Mouse (Mus musculus) forebrain, embryonic 12.5 days (tissue): ENCODE measurements around the gene Mrpl42. TPM values are rescaled to one million over a fixed set of nuclear protein-coding genes. Genes with fewer than 3 reads are reported as not detected.

Experiments used
- ATAC-seq: fragments of 200-750 bp; cut with Nextera tagmentation; 2 replicates; pipeline ENCODE4 v1.8.0; 2017; ENCODE audit warnings: moderate TSS enrichment; ENCODE audit not compliant: low FRiP score
- H3K27ac ChIP-seq: fragments of 300-500 bp; sonication (generic); 2 replicates; pipeline ENCODE4 v1.5.1; 2016; ENCODE audit warnings: mild to moderate bottlenecking
- H3K27me3 ChIP-seq: fragments of 300-500 bp; sonication (generic); 2 replicates; pipeline ENCODE4 v1.6.1; 2016; ENCODE audit warnings: mild to moderate bottlenecking
- H3K36me3 ChIP-seq: fragments of 300-500 bp; sonication (generic); replicated peaks from 2 replicates; pipeline ENCODE4 v1.6.1; 2016; ENCODE audit warnings: mild to moderate bottlenecking
- H3K4me1 ChIP-seq: fragments of 300-500 bp; sonication (generic); 2 replicates; pipeline ENCODE4 v1.6.1; 2016
- H3K4me2 ChIP-seq: fragments of 300-500 bp; sonication (generic); 2 replicates; pipeline ENCODE4 v1.6.1; 2016; ENCODE audit warnings: mild to moderate bottlenecking, moderate library complexity
- H3K4me3 ChIP-seq: fragments of 300-500 bp; sonication (generic); replicated peaks from 2 replicates; pipeline ENCODE4 v1.5.1; 2016; ENCODE audit warnings: mild to moderate bottlenecking
- H3K9ac ChIP-seq: fragments of 300-500 bp; sonication (generic); 2 replicates; pipeline ENCODE4 v1.6.1; 2016; ENCODE audit warnings: mild to moderate bottlenecking
- H3K9me3 ChIP-seq: fragments of 300-500 bp; sonication (generic); 2 replicates; pipeline ENCODE4 v1.6.1; 2016
- WGBS: fragments of 180-500 bp; shearing (Covaris S2); methylation state at CpG from one replicate; pipeline ENCODE4 v1.1.7; 2016; 5-methylcytosine and 5-hydroxymethylcytosine counted together
- polyA plus RNA-seq: library from polyadenylated mRNA; unstranded; fragments of >200 nt; fragmentation: Nextera tagmentation; extraction: Ambion mirVana; gene quantifications from 2 replicates; pipeline ENCODE4 v1.2.1, GENCODE M21; 2016

Gene Mrpl42
- polyA plus RNA-seq, 1 experiment from 2014 or later = 314 TPM

DNA sequence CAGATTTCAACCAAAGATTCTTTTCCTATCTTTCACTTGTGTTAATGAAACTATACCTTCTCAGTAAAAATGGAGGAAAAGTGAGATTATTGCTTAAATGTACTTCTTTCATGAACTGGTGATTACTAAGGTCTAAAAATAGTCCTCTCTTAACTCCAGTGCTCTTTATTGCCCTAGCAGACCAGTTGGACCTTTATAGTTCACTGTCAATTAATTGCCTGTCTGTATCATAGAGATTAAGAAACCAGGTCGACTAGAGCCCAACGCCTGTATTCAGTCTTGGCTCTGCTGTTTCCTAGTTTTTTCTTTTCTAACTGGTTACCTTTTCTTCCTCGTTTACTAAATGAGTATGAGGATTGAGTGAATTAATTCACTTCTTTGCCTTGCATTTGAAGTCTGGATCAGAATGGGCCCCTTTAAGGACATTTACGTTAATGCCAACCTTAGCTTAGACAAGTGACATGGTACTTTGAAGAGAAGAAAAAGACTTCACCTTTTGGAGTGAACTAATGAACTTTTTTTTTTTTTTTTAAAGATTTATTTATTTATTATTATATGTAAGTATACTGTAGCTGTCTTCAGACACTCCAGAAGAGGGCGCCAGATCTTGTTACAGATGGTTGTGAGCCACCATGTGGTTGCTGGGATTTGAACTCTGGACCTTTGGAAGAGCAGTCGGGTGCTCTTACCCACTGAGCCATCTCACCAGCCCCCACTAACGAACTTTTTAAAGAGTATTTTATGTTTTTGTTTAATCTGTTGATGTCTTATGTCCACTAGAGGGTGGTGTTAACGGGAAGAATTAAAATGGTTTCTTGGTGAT, 33.9 kb upstream of the Mrpl42 start:
- Histone ChIP-seq H3K36me3 (no peaks in the 10 kb centered on the region), H3K27ac (no peak overlapping the region), H3K27me3 (no peaks in the 10 kb centered on the region), H3K9ac (no peak overlapping the region), H3K4me1 (peaks cover 7% of the 10 kb centered on the region), H3K9me3 (no peaks in the 10 kb centered on the region), H3K4me2 (no peak overlapping the region), H3K4me3 (no peak overlapping the region)
- WGBS = 83% methylated on average over 8 of the region's 8 CpGs
- no peak for ATAC-seq

DNA sequence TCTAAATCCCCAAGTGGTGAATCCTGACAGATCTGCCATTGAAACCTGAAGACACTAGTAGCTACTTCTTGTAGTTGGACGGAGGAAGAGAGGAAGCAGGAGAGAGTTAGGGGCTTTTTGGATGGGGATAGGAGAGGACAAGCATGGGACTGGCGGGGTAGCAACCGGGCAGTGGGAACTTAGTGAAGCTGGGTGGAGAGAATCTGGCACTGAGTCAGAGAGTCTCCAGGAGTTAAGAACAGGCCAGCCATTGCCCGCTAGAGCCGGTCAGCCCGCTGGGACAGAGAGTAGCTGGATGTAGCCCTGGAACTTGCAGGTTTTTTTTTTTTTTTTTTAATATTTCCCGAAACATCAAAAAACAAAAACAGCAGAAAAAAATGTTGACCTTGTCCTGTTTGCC, 31.6 kb upstream of the Mrpl42 start:
- Histone ChIP-seq H3K27ac (no peak overlapping the region), H3K4me1 (peaks cover 10% of the 10 kb centered on the region), H3K9me3 (no peaks in the 10 kb centered on the region), H3K4me2 (no peak overlapping the region), H3K9ac (no peak overlapping the region), H3K36me3 (no peaks in the 10 kb centered on the region), H3K4me3 (no peak overlapping the region), H3K27me3 (no peaks in the 10 kb centered on the region)
- WGBS = 92% methylated on average over 7 of the region's 7 CpGs
- no peak for ATAC-seq

DNA sequence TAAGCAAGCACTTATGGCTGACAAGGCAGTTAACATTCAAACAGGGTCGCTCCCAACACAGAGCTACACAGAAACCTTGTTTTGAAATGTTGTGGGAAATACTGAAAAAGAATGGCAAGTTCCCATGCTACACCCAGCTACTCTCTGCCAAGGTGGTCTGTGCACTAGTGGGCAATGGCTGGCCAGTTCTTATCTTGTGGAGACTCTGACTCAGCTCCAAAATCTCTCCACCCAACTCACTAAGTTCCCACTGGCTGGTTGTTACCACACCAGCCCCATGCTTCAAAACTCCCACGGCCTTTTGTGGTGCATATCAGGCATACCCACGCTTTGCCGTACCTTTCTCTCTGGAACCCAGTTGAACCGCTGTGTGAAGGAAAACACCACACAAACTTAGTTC, 31.2 kb upstream of the Mrpl42 start:
- no peak for ATAC-seq
- 93% methylated on average over 5 of the region's 5 CpGs for WGBS
- H3K36me3 ChIP-seq = no peaks in the 10 kb centered on the region
- H3K4me2 ChIP-seq = no peak overlapping the region
- no peak overlapping the region for H3K4me3 ChIP-seq
- peaks cover 10% of the 10 kb centered on the region for H3K4me1 ChIP-seq
- H3K27me3 ChIP-seq = no peaks in the 10 kb centered on the region
- H3K9me3 ChIP-seq = no peaks in the 10 kb centered on the region
- H3K27ac ChIP-seq = no peak overlapping the region
- H3K9ac ChIP-seq = no peak overlapping the region

DNA sequence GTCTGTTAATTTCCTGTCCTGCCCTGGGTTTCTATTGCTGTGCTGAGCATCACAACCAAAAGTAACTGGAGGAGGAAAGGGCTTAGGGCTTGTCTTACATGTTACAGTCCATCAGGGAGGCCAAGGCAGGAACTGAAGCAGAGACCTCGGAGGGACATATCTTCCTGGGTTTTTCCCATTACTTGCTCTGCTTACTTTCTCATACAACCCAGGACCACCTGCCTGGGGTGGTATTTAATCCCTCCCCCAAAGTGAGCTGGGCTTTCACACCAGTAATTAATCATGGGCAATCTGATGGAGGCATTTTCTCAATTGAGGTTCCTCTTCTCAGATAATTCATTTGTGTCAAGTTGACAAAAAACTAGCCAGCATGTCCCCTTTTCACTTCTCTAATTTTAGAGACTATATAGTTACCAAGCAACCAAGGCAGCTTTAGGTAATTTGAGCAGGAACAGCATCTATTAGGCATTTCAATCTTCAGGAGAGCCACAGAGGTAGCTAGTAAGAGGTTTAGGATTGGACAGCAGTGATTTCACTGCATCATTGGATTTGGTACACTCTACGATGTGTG, 28.9 kb upstream of the Mrpl42 start:
- Histone ChIP-seq H3K4me3 (no peak overlapping the region), H3K36me3 (no peaks in the 10 kb centered on the region), H3K27me3 (no peaks in the 10 kb centered on the region), H3K9me3 (no peaks in the 10 kb centered on the region), H3K4me1 (peaks cover 12% of the 10 kb centered on the region), H3K27ac (no peak overlapping the region), H3K9ac (no peak overlapping the region), H3K4me2 (no peak overlapping the region)
- WGBS = 56% methylated on average over 2 of the region's 2 CpGs
- no peak for ATAC-seq

DNA sequence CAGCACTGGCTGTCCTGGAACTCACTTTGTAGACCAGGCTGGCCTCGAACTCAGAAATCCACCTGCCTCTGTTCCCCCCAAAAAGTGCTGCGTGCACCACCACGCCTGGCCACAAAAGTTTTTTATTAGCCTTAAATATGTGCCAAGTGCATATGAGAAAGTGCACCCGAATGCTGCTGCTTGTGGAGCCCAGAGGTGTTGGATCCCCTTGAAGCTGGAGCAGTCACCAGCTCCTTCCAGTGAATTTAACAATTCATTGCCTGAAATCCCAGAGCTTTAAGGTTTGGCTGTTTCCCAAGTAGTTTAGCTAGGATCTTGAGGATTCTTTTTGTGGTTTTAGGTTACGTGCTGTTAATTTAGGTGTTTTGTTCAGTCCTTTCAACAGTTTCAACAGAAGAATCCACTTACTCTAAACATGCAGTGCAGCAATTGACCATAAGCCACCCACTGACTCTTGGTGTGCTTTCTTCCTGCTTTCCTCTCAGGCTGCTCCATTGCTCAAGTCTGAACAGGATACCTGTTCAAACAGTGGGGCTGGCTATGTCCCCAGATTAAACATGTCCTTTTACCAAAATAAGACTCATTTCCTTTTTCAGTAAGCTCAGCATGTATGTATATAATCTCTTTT, 24.9 kb upstream of the Mrpl42 start:
- no peaks in the 10 kb centered on the region for H3K9me3 ChIP-seq
- no peaks in the 10 kb centered on the region for H3K27me3 ChIP-seq
- H3K4me3 ChIP-seq = no peak overlapping the region
- H3K9ac ChIP-seq = no peak overlapping the region
- H3K4me2 ChIP-seq = no peak overlapping the region
- H3K36me3 ChIP-seq = 0 out of 2 replicates have a peak, but pooled peaks cover 4% of the 10 kb centered on the region
- no peak for ATAC-seq
- 76% methylated on average over 5 of the region's 5 CpGs for WGBS
- H3K27ac ChIP-seq = no peak overlapping the region
- peaks cover 12% of the 10 kb centered on the region for H3K4me1 ChIP-seq

DNA sequence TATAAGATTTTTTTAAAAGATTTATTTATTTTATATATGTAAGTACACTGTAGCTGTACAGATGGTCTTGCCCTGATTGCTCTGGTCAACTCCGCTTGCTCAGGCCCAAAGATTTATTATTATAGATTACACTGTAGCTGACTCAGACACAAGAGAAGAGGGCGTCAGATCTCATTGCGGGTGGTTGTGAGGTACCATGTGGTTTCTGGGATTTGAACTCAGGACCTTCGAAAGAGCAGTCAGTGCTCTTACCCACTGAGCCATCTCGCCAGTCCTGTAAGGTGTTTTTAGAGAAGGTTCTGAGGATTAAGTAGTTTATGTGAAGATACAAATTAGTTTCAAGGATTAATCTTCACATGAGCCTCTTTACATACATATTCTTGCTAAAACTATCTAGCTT, 24.1 kb upstream of the Mrpl42 start:
- ATAC-seq = no peak
- Histone ChIP-seq H3K27ac (no peak overlapping the region), H3K27me3 (no peaks in the 10 kb centered on the region), H3K4me3 (no peak overlapping the region), H3K36me3 (0 out of 2 replicates have a peak, but pooled peaks cover 4% of the 10 kb centered on the region), H3K4me1 (peaks cover 7% of the 10 kb centered on the region), H3K4me2 (no peak overlapping the region), H3K9me3 (no peaks in the 10 kb centered on the region), H3K9ac (no peak overlapping the region)
- 93% methylated on average over 5 of the region's 5 CpGs for WGBS

DNA sequence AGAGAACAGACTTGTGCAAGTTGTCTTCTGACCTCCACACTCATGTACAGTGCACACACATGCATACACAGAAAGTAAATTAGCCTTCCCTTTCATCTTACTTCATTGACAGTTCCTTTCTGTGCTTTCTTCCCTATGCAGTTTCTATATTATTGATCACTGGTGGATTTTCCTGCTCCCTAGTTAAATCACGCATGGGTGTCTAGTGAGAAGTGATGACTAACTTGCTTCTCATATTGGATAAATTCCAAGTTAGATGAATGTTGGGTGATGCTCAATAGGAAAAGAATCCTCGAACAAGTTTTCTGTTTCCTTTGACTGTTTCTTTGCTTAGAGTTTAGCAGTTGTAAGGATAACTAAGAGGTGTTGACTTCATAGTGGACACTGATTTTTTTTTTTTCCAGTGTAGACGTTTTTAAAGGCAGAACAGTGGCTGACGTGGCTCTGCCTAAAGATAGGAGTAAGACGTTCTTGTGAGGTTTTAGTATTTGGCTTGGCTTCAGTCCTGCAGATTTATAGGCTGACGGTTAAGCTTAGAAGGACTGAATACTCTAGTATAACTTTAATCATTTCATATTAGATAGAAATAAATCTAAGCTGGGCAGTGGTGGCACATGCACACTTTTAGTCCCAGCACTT, 23.4 kb upstream of the Mrpl42 start:
- Histone ChIP-seq H3K9me3 (no peaks in the 10 kb centered on the region), H3K27ac (no peak overlapping the region), H3K9ac (no peak overlapping the region), H3K36me3 (0 out of 2 replicates have a peak, but pooled peaks cover 4% of the 10 kb centered on the region), H3K4me1 (peaks cover 2% of the 10 kb centered on the region; the same call in 1 of the 2 replicates), H3K4me2 (no peak overlapping the region), H3K27me3 (no peaks in the 10 kb centered on the region), H3K4me3 (no peak overlapping the region)
- 93% methylated on average over 6 of the region's 6 CpGs for WGBS
- ATAC-seq = no peak

DNA sequence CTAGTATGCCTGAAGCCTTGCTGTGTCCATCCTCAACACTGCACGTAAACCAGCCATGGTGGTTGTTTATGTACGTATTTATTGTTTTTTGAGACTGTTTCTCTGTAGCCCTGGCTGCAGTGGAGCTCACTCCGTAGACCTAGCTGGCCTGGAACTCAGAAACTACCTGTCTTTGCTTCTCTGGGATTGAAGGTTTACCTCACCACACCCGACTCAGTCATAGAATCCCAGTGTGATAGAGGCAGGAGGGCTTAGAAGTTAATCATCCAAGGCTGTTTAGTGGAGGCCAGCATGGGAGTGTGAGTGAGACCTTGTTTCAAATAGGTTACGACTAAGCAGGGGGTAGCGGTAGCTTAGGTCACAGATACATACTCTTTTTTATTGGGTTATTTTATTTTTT, 15.9 kb upstream of the Mrpl42 start:
- H3K36me3 ChIP-seq = 0 out of 2 replicates have a peak, but pooled peaks cover 4% of the 10 kb centered on the region
- no peak for ATAC-seq
- peaks cover 20% of the 10 kb centered on the region for H3K4me1 ChIP-seq
- H3K27me3 ChIP-seq = no peaks in the 10 kb centered on the region
- WGBS = 95% methylated on average over 6 of the region's 6 CpGs
- H3K27ac ChIP-seq = no peak overlapping the region
- no peak overlapping the region for H3K9ac ChIP-seq
- no peak overlapping the region for H3K4me3 ChIP-seq
- no peak overlapping the region for H3K4me2 ChIP-seq
- H3K9me3 ChIP-seq = no peaks in the 10 kb centered on the region

DNA sequence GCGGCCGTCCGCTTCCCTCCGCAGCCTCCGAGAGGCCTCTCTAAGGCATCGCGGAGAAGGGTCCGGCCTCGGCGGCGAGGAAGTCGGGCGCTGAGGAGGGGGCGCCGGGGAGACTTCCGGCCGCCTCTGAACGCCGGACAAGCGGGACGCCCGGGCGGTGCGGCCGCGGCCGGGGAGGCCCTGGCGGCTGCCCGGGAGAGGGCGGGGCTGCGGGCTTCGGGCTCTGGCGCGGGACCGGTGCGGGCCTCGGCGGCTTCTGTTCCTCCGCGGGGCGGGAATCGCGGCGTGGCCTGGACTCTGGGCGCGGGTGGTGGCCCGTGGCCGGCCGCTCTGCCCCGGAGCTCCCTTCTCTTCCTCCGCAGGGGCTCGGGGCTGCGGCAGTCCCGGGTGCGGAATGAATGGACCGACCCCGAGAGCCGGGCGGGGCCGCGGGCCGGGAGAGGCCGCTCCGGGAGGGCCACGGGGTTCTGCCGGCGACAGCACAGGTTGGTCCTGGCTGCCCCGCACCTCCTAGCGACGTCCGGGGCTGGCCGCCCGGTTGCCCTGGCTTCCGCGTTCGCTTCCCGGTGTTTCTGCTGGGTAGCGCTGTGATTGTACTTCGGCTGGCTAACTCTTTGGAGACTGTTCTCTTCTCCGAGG, 13.7 kb upstream of the Mrpl42 start:
- under 1% methylated on average over 76 of the region's 80 CpGs for WGBS
- H3K4me2 ChIP-seq = peak overlapping the region; percentile 70
- 0 out of 2 replicates have a peak, but pooled peaks cover 3% of the 10 kb centered on the region for H3K9me3 ChIP-seq
- no peaks in the 10 kb centered on the region for H3K36me3 ChIP-seq
- peaks cover 20% of the 10 kb centered on the region for H3K4me1 ChIP-seq
- H3K27ac ChIP-seq = peak overlapping the region; percentile 96
- peak overlapping the region; percentile 100 for H3K4me3 ChIP-seq
- H3K27me3 ChIP-seq = no peaks in the 10 kb centered on the region
- peak; percentile 81 for ATAC-seq
- H3K9ac ChIP-seq = peak overlapping the region; percentile 95

DNA sequence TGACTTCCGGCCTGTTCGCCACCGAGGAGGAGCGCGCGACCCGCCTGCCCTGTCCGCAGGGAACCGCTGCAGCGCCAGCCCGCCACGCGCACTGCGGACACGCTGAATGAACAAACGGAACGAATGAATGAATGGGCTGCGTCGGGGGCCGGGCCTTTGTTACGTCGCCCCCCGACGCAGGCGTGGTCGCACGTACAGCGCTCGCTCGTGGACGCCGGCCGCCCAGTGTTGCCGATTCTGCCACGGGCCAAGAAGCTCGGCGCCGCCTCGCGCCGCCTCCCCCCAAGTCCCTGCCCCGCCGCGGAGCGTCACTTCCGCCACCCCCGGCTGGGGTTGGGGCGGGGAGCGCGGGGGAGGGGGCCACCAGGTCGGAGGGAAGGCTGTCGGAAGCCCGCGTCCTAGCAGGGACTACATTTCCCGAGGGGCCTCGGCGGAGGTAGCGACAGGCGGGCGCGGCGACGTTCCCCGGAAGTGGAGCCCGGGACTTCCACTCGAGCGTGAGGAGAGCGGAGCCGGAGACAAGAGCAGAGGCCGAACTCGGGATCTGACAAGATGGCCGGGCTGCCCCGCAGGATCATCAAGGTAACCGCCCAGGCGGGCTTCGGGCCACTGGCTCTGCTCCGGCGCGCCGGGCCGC, 13.0 kb upstream of the Mrpl42 start, which contains the start of gene Ube2n:
TSS of gene Ube2n (plus strand) at position 490 of the 637 bp plus-strand sequence.
- H3K4me2 ChIP-seq = peak within 1 kb of the TSS; percentile 70
- ATAC-seq = peak; percentile 97
- H3K27ac ChIP-seq = peak within 1 kb of the TSS; percentile 96
- no peaks in the 10 kb centered on the region for H3K27me3 ChIP-seq
- no peaks in the 10 kb centered on the region for H3K36me3 ChIP-seq
- H3K4me3 ChIP-seq = peak within 1 kb of the TSS; percentile 100
- H3K9ac ChIP-seq = peak within 1 kb of the TSS; percentile 95
- H3K9me3 ChIP-seq = 0 out of 2 replicates have a peak, but pooled peaks cover 3% of the 10 kb centered on the region
- under 1% methylated on average over 81 of the region's 81 CpGs for WGBS
- H3K4me1 ChIP-seq = peaks cover 20% of the 10 kb centered on the region

DNA sequence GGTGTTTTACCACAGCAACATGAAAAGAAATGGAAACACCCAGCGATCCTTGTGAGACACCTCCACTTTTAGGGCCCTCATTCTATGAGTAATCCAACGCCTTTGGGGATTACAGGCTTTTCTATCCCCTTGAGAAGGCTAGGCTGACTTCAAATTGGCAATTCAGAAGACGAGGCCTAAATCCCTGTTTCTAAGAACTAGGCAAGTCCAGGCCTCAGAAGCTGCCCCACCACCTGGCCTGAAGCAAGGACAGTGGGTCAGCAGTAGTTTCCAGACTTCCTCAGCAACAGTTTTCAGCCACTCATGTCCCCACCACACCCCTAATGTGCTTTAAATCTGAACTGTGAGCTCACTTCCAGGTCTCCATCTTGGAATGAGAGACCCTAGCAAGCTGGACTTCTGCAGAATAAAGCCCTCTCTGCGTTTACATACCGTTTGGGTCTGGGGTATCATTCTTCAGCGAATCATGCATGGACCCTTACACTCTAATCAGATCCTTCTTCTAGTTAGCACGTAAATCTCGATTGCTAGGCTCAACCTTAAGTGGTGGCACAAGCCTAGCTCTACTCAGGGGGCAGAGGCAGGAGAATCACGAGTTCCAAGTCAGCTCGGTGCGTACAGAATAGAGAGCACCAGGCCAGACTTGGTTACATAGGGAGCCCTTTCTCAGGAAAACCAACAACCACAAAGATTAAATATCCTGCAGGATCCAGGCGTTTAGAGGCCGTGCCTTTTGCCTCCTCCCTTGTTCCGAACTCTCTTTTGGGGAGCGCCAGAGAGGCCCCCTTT, 12.2 kb upstream of the Mrpl42 start:
- peak overlapping the region; percentile 61 for H3K9ac ChIP-seq
- no peaks in the 10 kb centered on the region for H3K36me3 ChIP-seq
- peak overlapping the region; percentile 100 for H3K4me3 ChIP-seq
- peak overlapping the region; percentile 96 for H3K27ac ChIP-seq
- H3K4me1 ChIP-seq = peaks cover 20% of the 10 kb centered on the region
- no peaks in the 10 kb centered on the region for H3K27me3 ChIP-seq
- H3K9me3 ChIP-seq = 0 out of 2 replicates have a peak, but pooled peaks cover 3% of the 10 kb centered on the region
- ATAC-seq = peak; percentile 28
- peak overlapping the region; percentile 58 for H3K4me2 ChIP-seq
- 29% methylated on average over 15 of the region's 15 CpGs for WGBS
